Mouse (Mus musculus) ES-Bruce4 (cell line): ENCODE data around the gene Nfe2l3.

Experiments used
- CTCF ChIP-seq: IDR thresholded peaks from one replicate; pipeline ENCODE4 v1.8.1; 2011; ENCODE audit warnings: low read depth, low read length
- EP300 ChIP-seq: IDR thresholded peaks from 2 replicates; pipeline ENCODE4 v1.6.1; 2011; ENCODE audit warnings: low read depth, low read length; ENCODE audit not compliant: insufficient read depth
- POLR2A ChIP-seq: IDR thresholded peaks from one replicate; pipeline ENCODE4 v1.8.1; 2011; ENCODE audit warnings: low read length; ENCODE audit not compliant: insufficient read depth

DNA sequence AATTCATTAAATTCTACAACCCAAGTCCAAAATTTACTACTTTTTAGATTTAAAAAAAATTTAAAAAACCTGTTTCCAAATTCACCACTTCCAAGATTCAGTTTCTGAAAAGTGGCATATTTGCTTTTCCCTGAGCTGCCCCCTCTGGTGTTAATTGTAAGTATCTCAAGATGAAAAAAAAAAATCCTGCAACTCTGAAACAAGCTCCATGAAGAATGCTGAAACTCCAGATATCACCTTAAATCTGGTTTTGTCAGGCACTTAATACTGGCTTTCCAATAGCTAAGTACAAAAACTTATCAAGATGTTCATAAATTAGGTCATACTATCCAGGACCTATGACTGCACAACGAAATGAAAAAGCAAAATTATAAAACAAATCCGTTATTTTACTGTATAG lies 35.2 kb downstream of the Nfe2l3 start:
- no peak for TF ChIP-seq CTCF
- no peak for TF ChIP-seq EP300
- TF ChIP-seq POLR2A, result no peak
